Mouse (Mus musculus): ENCODE measurements around the gene Ciao2a. TPM values are rescaled to one million over a fixed set of nuclear protein-coding genes. Genes with fewer than 3 reads are reported as not detected.

Ciao2a gene
- polyA plus RNA-seq, 1 experiment from 2014 or later, result 176 TPM

GRCm38 (mm10) chr9:66183023-66183422, 56.6 kb downstream of the Ciao2a start:
- Histone ChIP-seq H3K27ac (ENCODE audit: poor library complexity, severe bottlenecking) (no peak overlapping the region; the same call in 1 of the 2 replicates), H3K4me1 (replicated peaks) (peaks cover 37% of the 10 kb centered on the region), H3K4me3 (no peak overlapping the region), H3K4me2 (no peak overlapping the region), H3K9me3 (replicated peaks) (no peaks in the 10 kb centered on the region), H3K9ac (no peak overlapping the region), H3K36me3 (no peaks in the 10 kb centered on the region), H3K27me3 (replicated peaks) (no peaks in the 10 kb centered on the region)
- WGBS, result 59% methylated on average over 3 of the region's 3 CpGs
- ATAC-seq (ENCODE audit: insufficient number of reproducible peaks, low FRiP score), result no peak

DNA sequence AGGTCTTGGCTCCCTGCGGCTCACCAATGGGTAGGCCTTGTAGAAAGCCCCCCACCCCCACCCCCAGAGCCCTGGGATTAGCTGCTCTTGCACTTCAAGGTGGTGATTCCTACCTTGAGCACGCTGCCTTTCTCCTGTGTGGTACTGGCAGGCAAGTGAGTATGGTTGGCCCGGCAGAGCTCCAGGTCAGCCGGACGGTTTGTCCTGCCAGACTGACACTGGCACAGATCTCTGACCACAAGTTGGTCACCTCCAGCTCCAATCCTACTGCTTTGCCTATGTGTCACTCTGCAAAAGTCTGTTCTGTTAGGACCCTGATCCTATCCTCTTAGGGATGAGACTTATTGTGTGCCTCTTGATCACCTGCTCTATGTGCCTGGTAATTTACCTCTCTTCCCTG, 58.2 kb downstream of the Ciao2a start:
- Histone ChIP-seq H3K4me3 (no peak overlapping the region), H3K27me3 (replicated peaks) (no peaks in the 10 kb centered on the region), H3K27ac (ENCODE audit: poor library complexity, severe bottlenecking) (no peak overlapping the region), H3K36me3 (no peaks in the 10 kb centered on the region), H3K9me3 (replicated peaks) (no peaks in the 10 kb centered on the region), H3K4me2 (no peak overlapping the region), H3K9ac (no peak overlapping the region), H3K4me1 (replicated peaks) (peaks cover 39% of the 10 kb centered on the region)
- WGBS, result 63% methylated on average over 5 of the region's 5 CpGs
- ATAC-seq (ENCODE audit: insufficient number of reproducible peaks, low FRiP score), result no peak

DNA sequence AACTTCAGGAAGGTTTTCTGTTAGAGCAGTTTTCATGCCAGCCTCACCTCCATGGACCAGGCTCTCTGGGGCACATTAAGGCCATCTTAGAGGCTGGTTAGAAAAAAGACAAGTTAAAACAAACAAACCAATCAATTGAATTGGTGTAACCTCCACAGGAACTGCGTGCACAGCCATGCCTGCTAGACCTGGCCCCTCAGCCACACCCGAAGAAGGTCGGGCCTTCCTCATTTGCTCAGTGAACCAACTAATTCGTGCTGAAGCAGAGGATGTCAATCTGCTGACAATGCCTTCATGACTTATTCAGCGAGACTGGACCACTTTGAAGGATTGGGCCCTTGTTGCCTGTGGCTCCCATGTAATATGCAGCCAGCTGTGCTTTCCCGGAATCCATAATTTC, 60.0 kb downstream of the Ciao2a start:
- H3K27me3 ChIP-seq (replicated peaks), result no peaks in the 10 kb centered on the region
- no peak for ATAC-seq (ENCODE audit: insufficient number of reproducible peaks, low FRiP score)
- 48% methylated on average over 6 of the region's 6 CpGs for WGBS
- peaks cover 23% of the 10 kb centered on the region for H3K4me1 ChIP-seq (replicated peaks)
- no peak overlapping the region for H3K27ac ChIP-seq (ENCODE audit: poor library complexity, severe bottlenecking)
- H3K9me3 ChIP-seq (replicated peaks), result no peaks in the 10 kb centered on the region
- H3K36me3 ChIP-seq, result no peaks in the 10 kb centered on the region
- H3K4me2 ChIP-seq, result no peak overlapping the region
- H3K9ac ChIP-seq, result no peak overlapping the region
- H3K4me3 ChIP-seq, result no peak overlapping the region

Other genes starting within 250 kb of the Ciao2a start
- 116 and 120 TPM in 2 replicates for gene Pclaf, start 236.4 kb upstream of the Ciao2a start, polyA plus RNA-seq (2016; fragmentation: Nextera tagmentation; extraction: Ambion mirVana)
- gene Trip4, start 217.8 kb upstream of the Ciao2a start, polyA plus RNA-seq (2016; fragmentation: Nextera tagmentation; extraction: Ambion mirVana), result 26.5 and 28.2 TPM in 2 replicates
- 11.9 and 16.1 TPM in 2 replicates for gene Csnk1g1, start 217.7 kb upstream of the Ciao2a start, polyA plus RNA-seq (2016; fragmentation: Nextera tagmentation; extraction: Ambion mirVana)
- gene Ppib, start 66.4 kb upstream of the Ciao2a start, polyA plus RNA-seq (2016; fragmentation: Nextera tagmentation; extraction: Ambion mirVana), result 405 and 410 TPM in 2 replicates
- gene Snx22, start 56.9 kb upstream of the Ciao2a start, polyA plus RNA-seq (2016; fragmentation: Nextera tagmentation; extraction: Ambion mirVana), result 2.4 and 3.0 TPM in 2 replicates
- 68.8 and 72.1 TPM in 2 replicates for gene Snx1, start within 50 bp of the Ciao2a start, polyA plus RNA-seq (2016; fragmentation: Nextera tagmentation; extraction: Ambion mirVana)
- gene Dapk2, start 31.6 kb downstream of the Ciao2a start, polyA plus RNA-seq (2016; fragmentation: Nextera tagmentation; extraction: Ambion mirVana), result 6.4 and 8.1 TPM in 2 replicates
- 26.5 TPM in 2 replicates for gene Herc1, start 223.8 kb downstream of the Ciao2a start, polyA plus RNA-seq (2016; fragmentation: Nextera tagmentation; extraction: Ambion mirVana)

All from heart, embryonic 12.5 days (tissue).